Mouse (Mus musculus): ENCODE measurements around the gene D430042O09Rik. TPM values are rescaled to one million over a fixed set of nuclear protein-coding genes. Genes with fewer than 3 reads are reported as not detected.
"Not testable (repeated sequence)": the region's sequence is repeated elsewhere in the genome, so short reads cannot be mapped to it uniquely, and the experiment has no call there.

D430042O09Rik gene
- polyA plus RNA-seq, 1 experiment from 2014 or later, result 11.1 TPM

DNA sequence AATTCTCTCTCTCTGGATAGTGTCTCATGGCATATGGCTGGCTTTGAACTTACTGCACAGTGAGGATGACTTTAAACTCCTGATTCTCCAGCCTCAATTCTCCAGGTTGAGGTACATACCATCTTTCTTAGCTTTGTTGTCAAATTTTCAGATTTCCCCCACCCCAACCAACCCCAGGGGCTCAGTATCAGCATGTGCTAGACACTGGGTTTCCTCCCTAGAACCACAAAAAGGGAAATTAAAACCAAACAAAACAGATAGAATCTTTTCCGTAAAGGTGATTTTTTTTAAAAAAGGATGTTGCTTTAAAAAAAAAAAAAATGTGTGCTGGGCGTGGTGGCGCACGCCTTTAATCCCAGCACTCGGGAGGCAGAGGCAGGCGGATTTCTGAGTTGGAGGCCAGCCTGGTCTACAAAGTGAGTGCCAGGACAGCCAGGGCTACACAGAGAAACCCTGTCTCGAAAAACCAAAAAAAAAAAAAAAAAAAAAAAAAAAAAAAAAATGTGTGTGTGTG lies 5.9 kb downstream of the D430042O09Rik start:
- not testable (repeated sequence) for H3K4me3 ChIP-seq; H3K27ac ChIP-seq; ATAC-seq (ENCODE audit: insufficient number of reproducible peaks, insufficient read depth, low FRiP score, low TSS enrichment); H3K36me3 ChIP-seq; H3K9me3 ChIP-seq; H3K9ac ChIP-seq; H3K4me2 ChIP-seq (replicated peaks); H3K27me3 ChIP-seq
- H3K4me1 ChIP-seq, result peaks cover 14% of the 10 kb centered on the region; the same call in 1 of the 2 replicates
- 88% methylated on average over 7 of the region's 7 CpGs for WGBS

DNA sequence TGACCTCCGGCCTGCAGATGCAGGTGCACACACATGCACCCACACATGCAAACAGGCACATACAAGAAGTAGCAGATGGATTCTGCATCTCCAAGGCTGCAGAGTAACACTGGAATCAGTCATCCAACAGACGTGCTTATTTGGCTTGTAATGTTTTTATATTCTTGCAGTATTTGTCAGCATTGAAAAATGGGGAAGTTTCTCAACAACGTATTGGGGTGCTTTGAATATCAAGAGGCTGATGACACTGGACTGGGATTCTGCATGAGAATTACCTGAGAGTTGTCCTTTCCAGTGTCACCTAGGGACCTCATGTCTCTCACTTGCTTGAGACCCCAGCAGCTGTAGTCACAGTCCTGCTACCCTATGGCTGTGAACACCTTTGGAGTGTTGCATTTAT lies 7.1 kb downstream of the D430042O09Rik start:
- Histone ChIP-seq H3K36me3 (0 out of 2 replicates have a peak, but pooled peaks cover 4% of the 10 kb centered on the region), H3K9ac (no peak overlapping the region), H3K27me3 (no peaks in the 10 kb centered on the region), H3K9me3 (no peaks in the 10 kb centered on the region), H3K27ac (no peak overlapping the region), H3K4me1 (peaks cover 9% of the 10 kb centered on the region; the same call in 1 of the 2 replicates), H3K4me2 (replicated peaks) (no peak overlapping the region), H3K4me3 (no peak overlapping the region)
- 93% methylated on average over 3 of the region's 3 CpGs for WGBS
- ATAC-seq (ENCODE audit: insufficient number of reproducible peaks, insufficient read depth, low FRiP score, low TSS enrichment), result no peak

DNA sequence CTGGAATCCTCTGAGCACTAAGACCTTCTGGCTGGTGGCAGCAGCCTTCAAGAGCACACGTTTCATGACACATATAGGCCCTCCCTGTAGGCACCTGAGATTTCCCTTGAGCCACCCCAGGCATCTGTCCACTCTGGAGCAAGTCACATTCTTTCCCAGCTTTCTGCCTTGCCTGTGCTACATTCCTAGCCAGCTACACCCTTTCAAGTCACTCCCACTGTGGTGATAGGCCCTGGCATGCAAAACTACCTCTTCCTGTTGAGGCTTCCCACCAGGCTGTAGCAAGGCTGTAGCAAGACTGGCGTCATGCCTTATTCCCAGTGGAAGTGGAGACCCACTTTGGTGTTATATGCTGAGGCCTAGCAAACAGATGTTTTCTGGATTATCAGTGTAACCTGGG lies 9.0 kb downstream of the D430042O09Rik start:
- Histone ChIP-seq H3K9ac (no peak overlapping the region), H3K27me3 (no peaks in the 10 kb centered on the region), H3K27ac (no peak overlapping the region), H3K4me1 (peaks cover 19% of the 10 kb centered on the region), H3K36me3 (0 out of 2 replicates have a peak, but pooled peaks cover under 1% of the 10 kb centered on the region), H3K4me3 (no peak overlapping the region), H3K9me3 (no peaks in the 10 kb centered on the region), H3K4me2 (replicated peaks) (no peak overlapping the region)
- ATAC-seq (ENCODE audit: insufficient number of reproducible peaks, insufficient read depth, low FRiP score, low TSS enrichment), result no peak
- WGBS, result 62% methylated on average over 2 of the region's 2 CpGs

GRCm38 (mm10) chr7:125717612-125718011 lies 9.9 kb downstream of the D430042O09Rik start:
- H3K27ac ChIP-seq, result no peak overlapping the region
- ATAC-seq (ENCODE audit: insufficient number of reproducible peaks, insufficient read depth, low FRiP score, low TSS enrichment), result no peak
- peaks cover 19% of the 10 kb centered on the region for H3K4me1 ChIP-seq
- H3K27me3 ChIP-seq, result no peaks in the 10 kb centered on the region
- H3K4me2 ChIP-seq (replicated peaks), result no peak overlapping the region
- H3K9ac ChIP-seq, result no peak overlapping the region
- H3K9me3 ChIP-seq, result no peaks in the 10 kb centered on the region
- no peak overlapping the region for H3K4me3 ChIP-seq
- H3K36me3 ChIP-seq, result no peaks in the 10 kb centered on the region

DNA sequence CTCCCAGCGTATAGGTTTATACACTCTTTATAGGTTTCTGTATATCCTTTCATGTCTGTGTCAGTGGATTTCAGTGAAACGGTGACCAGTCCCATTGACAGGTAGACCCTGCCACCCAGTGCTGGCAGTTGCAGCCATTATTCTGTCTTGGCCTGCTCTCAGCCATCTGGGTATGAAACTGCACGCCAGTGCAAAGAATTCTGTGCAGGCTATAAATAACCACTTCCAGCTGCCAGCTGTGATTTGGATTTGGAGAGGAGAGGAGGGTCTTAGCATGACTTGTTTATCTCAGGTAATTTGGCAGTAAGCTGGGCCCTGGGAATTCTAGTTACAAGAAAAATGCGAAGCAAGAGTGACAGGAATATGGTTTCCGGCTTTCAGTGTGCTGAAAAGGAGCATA lies 12.7 kb downstream of the D430042O09Rik start:
- no peak overlapping the region for H3K9ac ChIP-seq
- WGBS, result 51% methylated on average over 5 of the region's 5 CpGs
- no peak for ATAC-seq (ENCODE audit: insufficient number of reproducible peaks, insufficient read depth, low FRiP score, low TSS enrichment)
- no peak overlapping the region for H3K4me3 ChIP-seq
- H3K36me3 ChIP-seq, result no peaks in the 10 kb centered on the region
- H3K27me3 ChIP-seq, result no peaks in the 10 kb centered on the region
- H3K4me2 ChIP-seq (replicated peaks), result no peak overlapping the region
- no peaks in the 10 kb centered on the region for H3K9me3 ChIP-seq
- no peak overlapping the region for H3K27ac ChIP-seq
- peaks cover 19% of the 10 kb centered on the region for H3K4me1 ChIP-seq

DNA sequence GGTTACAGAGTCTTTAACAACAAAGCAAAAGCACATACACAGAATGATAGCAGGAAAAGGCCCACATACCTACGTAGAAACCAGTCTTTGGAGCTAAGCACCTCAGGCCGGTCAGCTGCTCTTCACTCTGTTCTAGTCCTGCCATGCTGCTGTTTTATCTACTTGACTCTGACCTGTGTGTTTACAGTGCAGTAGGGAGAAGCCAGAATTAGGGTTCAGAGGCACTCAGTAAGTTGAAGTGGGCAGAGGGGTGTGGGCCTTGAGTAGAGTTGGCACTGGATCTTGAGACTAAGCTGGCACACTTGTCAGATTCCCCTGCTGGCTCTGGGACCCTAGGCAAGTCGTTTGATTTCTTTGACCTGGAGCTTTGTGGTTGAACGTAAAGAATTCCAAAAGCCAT lies 13.3 kb downstream of the D430042O09Rik start:
- no peak for ATAC-seq (ENCODE audit: insufficient number of reproducible peaks, insufficient read depth, low FRiP score, low TSS enrichment)
- no peak overlapping the region for H3K27ac ChIP-seq

GRCm38 (mm10) chr7:125722127-125722526 lies 14.4 kb downstream of the D430042O09Rik start:
- no peak overlapping the region for H3K27ac ChIP-seq
- H3K4me1 ChIP-seq, result peaks cover 10% of the 10 kb centered on the region
- no peaks in the 10 kb centered on the region for H3K27me3 ChIP-seq
- H3K4me3 ChIP-seq, result no peak overlapping the region
- H3K36me3 ChIP-seq, result no peaks in the 10 kb centered on the region
- H3K9me3 ChIP-seq, result no peaks in the 10 kb centered on the region
- no peak overlapping the region for H3K4me2 ChIP-seq (replicated peaks)
- no peak overlapping the region for H3K9ac ChIP-seq
- no peak for ATAC-seq (ENCODE audit: insufficient number of reproducible peaks, insufficient read depth, low FRiP score, low TSS enrichment)

More for the DNA sequence above, 13.3 kb downstream of the D430042O09Rik start:
- Histone ChIP-seq H3K4me1 (peaks cover 18% of the 10 kb centered on the region), H3K36me3 (no peaks in the 10 kb centered on the region), H3K4me3 (no peak overlapping the region), H3K9ac (no peak overlapping the region), H3K9me3 (no peaks in the 10 kb centered on the region), H3K4me2 (replicated peaks) (no peak overlapping the region), H3K27me3 (no peaks in the 10 kb centered on the region)
- 84% methylated on average over 4 of the region's 4 CpGs for WGBS

- Histone ChIP-seq H3K4me1 (peaks cover 10% of the 10 kb centered on the region), H3K27me3 (no peaks in the 10 kb centered on the region), H3K4me3 (no peak overlapping the region), H3K9me3 (no peaks in the 10 kb centered on the region), H3K27ac (no peak overlapping the region), H3K36me3 (no peaks in the 10 kb centered on the region), H3K9ac (no peak overlapping the region), H3K4me2 (replicated peaks) (no peak overlapping the region)
- 55% methylated on average over 5 of the region's 5 CpGs for WGBS
- ATAC-seq (ENCODE audit: insufficient number of reproducible peaks, insufficient read depth, low FRiP score, low TSS enrichment), result no peak
Observed at GRCm38 (mm10) chr7:125723189-125723972, 15.7 kb downstream of the D430042O09Rik start.

- Histone ChIP-seq H3K4me1 (no peaks in the 10 kb centered on the region), H3K4me2 (replicated peaks) (no peak overlapping the region), H3K36me3 (no peaks in the 10 kb centered on the region), H3K27ac (no peak overlapping the region), H3K4me3 (no peak overlapping the region), H3K9ac (no peak overlapping the region), H3K9me3 (no peaks in the 10 kb centered on the region), H3K27me3 (no peaks in the 10 kb centered on the region)
- no peak for ATAC-seq (ENCODE audit: insufficient number of reproducible peaks, insufficient read depth, low FRiP score, low TSS enrichment)
Observed at GRCm38 (mm10) chr7:125731679-125732078, 24.0 kb downstream of the D430042O09Rik start.

- Histone ChIP-seq H3K27me3 (no peaks in the 10 kb centered on the region), H3K4me2 (replicated peaks) (no peak overlapping the region), H3K9ac (no peak overlapping the region), H3K4me1 (no peaks in the 10 kb centered on the region), H3K36me3 (no peaks in the 10 kb centered on the region), H3K27ac (no peak overlapping the region), H3K4me3 (no peak overlapping the region), H3K9me3 (no peaks in the 10 kb centered on the region)
- ATAC-seq (ENCODE audit: insufficient number of reproducible peaks, insufficient read depth, low FRiP score, low TSS enrichment), result no peak
- 89% methylated on average over 4 of the region's 4 CpGs for WGBS
Observed at GRCm38 (mm10) chr7:125733791-125734190, 26.1 kb downstream of the D430042O09Rik start.

GRCm38 (mm10) chr7:125736366-125737015 lies 28.8 kb downstream of the D430042O09Rik start:
- WGBS, result 80% methylated on average over 4 of the region's 4 CpGs

DNA sequence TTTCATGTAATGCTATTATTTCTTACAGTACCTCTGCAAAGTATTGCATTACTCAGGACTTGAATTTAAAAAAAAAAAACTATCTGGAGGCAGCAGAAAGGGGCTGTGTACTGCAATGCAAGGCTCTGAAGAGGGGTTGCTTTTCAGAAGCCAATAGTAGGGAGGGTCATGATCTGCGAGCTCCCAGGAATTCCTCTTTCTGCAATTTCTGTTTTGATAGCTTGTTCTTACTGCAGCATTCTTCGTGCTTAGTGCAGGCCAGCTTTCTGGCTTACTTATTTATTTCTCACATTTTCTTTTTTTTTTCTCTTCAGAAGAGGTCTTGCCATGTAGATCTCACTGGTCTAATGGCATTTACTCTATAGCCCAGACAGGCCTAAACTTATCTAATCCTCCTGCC lies 32.8 kb downstream of the D430042O09Rik start:
- Histone ChIP-seq H3K9ac (no peak overlapping the region), H3K4me1 (no peaks in the 10 kb centered on the region), H3K27ac (no peak overlapping the region), H3K4me3 (no peak overlapping the region), H3K4me2 (replicated peaks) (no peak overlapping the region), H3K36me3 (no peaks in the 10 kb centered on the region), H3K27me3 (no peaks in the 10 kb centered on the region), H3K9me3 (no peaks in the 10 kb centered on the region)
- WGBS, result 62% methylated on average over 2 of the region's 2 CpGs
- no peak for ATAC-seq (ENCODE audit: insufficient number of reproducible peaks, insufficient read depth, low FRiP score, low TSS enrichment)

More at GRCm38 (mm10) chr7:125736366-125737015, 28.8 kb downstream of the D430042O09Rik start:
- Histone ChIP-seq H3K4me1 (no peaks in the 10 kb centered on the region), H3K4me3 (no peak overlapping the region), H3K9ac (no peak overlapping the region), H3K27me3 (no peaks in the 10 kb centered on the region), H3K9me3 (no peaks in the 10 kb centered on the region), H3K27ac (no peak overlapping the region), H3K4me2 (replicated peaks) (no peak overlapping the region), H3K36me3 (no peaks in the 10 kb centered on the region)
- no peak for ATAC-seq (ENCODE audit: insufficient number of reproducible peaks, insufficient read depth, low FRiP score, low TSS enrichment)
